Mouse (Mus musculus) yolk sac, embryonic 10.5 days (tissue): ENCODE data around the gene Umad1.

Experiments
- DNase-seq: peaks from one replicate; pipeline ENCODE4 v3.0.0-alpha.2; 2017; ENCODE audit warnings: low spot score

The Umad1 gene

DNA sequence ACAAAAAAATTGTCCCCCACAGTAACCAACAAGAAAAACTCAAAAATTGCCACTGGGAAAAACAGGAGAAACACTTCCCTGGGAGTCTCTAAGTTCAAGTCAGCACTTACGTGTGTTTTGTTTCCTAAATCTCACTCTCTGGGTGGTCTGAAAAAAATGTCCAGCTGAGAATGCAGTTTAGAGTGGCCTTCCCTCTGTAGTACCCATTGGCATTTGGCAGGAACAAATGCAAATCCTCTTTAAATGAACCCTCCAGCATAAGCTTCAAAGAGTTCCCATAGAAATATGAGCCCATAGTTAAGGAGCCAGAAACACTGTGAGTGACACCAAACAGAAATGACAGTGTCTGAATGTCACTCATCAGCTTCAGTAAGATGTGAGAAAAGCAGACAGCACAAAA, 220.1 kb downstream of the Umad1 start:
- no peak for DNase-seq

DNA sequence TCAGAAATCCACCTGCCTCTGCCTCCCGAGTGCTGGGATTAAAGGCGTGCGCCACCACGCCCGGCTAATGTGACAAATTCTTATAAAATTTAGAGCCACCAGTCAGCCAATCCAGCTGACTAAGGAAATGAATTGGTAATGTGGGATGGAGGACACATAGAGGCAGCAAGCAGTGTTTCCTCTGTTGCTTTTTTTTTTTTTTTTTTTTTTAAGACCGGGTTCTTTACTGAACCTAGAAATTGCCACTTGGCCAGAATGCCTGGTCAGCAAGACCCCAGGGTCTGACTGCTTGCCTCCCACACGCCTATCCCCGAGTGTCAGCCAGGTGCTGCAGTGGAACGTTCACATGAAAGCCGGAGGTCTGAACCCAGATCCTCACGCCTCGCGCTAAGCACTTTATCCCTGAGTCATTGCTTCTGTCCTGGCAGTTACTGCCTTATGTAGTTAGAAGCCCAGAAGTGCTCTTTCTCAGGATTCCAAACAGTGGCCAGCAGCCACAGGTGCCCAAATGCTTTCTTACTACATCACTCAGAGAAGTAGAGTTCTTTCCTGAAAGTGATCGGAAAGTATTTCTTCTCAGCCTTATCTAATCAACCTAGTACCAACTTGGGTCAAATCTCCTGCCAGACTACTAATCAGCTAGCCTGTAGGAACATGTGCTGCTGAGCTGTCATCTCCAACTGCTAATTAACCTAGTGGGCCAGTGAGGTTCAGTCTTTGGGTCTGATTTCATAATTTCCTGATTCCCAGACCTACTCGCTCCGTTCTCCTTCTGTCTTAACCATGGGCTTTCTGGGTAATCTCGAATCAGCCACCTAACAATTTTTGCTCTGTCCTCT, 225.6 kb downstream of the Umad1 start:
- no peak for DNase-seq

DNA sequence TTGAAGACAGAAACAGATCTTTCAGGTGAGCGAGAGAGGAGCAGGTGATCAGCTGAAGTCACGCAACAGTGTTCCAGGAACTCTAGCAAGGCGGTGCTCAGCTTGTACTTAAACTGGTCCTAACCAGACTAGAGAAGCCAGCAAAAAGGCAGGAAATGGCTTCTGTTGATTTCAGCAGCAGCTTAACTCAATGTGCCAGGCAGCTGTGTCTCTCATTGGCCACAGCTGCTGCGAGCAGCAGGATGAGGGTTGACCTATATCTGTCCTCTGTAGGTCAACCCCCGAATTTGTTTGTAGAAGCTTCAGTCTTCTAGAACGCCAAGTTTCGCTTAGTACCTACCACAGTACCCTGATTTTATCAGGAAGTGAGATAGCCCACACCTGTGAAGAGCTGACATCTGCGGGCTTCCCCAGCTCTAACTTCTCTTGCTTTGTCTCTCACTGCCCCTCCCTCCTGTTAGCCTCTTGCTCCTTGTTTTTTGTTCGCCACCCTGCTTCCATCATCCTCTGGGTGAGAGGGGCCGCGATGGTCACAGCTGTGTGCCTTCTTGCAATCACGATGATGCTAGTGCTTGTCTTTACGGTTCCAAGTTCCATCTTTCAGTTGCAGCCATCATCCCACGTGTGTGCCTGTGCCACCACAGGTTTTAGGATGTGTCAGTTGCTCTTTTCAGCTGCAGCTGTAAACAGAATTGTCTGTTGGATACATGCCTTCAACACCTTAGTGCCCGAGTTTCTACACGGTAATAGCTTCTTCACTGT, 226.5 kb downstream of the Umad1 start:
- DNase-seq, result no peak

DNA sequence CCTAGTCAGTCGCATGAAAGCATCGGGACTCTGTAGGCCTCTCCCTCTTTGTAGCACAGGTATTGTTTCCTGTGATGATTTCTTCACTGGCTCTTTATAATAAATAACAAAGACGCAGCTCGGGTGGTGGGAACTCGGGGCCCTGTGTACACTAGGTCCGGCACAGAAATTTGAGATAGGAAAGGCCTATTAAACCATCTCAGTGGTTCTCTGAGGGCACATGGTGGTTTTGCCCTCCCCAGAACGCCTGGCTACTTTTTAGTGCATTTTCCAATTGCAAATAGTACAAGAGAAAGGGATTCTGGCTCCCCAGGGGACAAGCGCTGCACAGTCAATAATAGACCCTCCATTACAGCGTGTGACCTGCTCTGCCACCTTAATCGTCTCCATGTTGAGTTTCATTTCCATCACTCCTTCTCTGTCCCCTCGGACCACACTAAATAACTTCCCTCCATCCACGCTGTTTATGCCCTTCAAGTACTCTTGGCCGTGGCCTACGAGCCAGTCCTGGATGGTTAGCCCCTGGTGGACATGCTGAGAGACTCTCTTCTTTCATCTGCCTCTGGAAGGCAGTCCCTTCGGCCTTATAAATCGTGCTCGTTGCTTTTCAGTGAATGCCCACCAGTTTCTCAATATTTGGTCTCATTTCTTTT, 227.4 kb downstream of the Umad1 start:
- no peak for DNase-seq

DNA sequence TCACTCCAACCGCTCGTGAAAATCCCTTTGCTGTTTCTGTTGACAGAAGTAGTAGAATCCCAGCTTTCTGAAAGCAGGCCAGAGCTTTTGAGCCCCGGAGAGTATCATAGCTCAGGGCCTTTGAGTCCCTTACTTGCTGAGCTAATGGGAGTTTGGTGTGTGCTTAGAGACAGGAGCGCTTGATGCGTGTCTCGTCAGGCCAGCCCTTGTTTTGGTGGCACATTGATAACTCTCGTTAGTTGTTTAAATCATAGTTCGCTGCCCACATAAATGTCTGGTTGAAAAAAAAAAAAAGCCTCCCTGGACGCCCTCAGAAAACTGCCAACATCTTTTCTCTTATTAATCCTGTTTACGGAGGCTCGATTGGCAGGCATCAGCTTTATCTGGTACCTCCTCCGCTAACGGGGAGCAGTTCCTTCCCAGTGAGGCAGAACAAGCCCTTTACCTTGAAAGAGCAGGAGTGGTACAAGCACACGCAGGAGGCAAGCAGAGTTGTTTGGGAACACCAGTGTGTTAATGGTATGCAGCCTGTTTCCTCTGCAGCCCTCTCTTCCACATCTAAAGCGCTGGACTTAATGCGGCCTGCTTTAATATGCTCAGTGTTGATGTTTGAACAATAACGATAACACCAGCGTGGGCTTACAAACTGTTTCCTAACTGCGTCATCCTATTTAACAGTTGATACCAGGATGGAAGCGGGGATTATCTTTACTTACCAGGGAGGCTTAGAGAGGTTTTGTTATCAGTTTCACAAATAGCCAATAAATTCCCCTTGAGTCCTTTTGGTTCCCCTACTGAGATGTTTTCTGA, 228.2 kb downstream of the Umad1 start:
- no peak for DNase-seq

DNA sequence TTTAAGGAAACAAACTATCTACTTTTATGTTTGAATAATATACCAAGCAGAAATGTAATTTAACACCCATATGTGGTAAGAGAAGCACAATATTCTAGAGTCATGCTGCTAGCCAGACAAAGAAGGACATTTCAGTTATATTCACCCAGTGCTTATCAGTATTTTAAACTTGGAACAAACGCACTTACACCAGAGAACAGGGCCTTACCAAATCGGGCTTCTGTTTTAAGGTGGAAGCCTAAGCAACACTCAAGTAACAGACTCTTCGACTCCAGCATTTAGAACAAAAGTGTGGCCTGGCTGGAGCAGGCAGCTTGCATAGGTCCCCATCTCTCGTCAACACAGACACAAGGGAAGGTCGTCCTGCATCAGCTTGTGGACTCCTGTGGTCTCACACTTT, 229.2 kb downstream of the Umad1 start:
- DNase-seq, result no peak

DNA sequence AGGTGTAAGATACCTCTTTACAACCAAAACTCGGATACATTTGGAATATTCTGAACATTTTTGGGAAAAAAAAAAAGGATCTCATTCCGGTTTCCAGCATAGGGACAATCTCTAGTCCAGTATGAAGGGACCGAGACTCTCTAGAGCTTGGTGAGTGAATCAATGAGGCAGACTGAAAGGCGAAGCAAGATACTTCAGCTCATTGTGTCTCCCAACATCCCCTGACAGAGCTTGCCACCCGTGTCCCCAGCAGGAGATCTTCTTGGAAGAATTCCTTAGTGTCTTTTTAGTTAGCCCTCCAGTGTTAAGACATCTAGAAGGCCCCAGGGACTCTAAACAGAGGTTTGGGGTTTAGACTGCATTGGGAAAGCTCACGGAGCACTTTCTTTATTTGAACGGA, 230.2 kb downstream of the Umad1 start:
- no peak for DNase-seq

DNA sequence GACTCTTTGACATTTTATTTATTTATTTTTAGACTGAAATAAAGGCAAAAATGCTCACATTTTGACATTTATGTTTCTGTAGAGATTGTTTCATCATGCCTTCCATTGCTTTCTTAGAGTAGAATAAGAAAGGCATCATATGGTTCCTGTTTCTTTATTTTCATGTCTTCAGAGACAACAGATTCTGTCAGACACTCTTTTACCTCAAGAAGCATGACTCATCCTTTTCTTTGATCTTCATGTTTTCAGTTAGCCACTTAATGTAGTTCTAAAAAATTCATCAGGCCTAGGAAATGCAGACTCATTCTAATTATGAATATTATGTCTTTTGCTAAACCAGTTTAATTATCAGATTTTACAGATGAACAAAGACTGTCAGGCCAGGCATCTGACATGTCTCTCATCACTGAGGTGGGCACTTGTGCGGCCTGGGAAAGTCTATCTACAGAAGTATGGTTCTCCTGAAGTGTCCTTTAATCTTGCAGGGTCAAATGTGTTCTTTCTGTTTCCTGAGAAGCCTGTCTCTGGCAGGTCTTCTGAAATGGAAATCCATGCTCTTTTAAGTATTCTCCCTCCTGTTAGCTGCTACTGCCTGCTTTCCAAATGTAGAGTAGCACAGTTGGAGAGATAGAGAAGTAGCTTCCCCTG, 231.0 kb downstream of the Umad1 start:
- DNase-seq, result no peak

DNA sequence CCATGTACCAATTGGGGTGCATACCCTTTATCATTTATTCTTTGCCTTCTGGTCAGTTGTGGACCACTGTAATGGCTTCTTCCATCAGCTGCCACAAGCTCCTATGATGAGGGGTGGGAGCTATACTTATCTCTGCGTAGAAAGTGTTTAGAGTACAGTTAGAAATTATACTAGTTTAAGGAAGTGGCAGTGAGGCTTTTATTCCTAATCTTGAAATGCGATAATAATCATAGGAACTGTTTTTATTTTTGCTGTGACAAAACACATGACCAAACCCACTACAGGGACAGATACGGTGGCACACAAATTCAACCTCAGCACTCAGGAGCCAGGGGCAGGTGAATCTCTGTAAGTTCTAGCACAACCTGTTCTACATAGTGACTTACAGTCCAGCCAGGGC, 233.2 kb downstream of the Umad1 start:
- no peak for DNase-seq

DNA sequence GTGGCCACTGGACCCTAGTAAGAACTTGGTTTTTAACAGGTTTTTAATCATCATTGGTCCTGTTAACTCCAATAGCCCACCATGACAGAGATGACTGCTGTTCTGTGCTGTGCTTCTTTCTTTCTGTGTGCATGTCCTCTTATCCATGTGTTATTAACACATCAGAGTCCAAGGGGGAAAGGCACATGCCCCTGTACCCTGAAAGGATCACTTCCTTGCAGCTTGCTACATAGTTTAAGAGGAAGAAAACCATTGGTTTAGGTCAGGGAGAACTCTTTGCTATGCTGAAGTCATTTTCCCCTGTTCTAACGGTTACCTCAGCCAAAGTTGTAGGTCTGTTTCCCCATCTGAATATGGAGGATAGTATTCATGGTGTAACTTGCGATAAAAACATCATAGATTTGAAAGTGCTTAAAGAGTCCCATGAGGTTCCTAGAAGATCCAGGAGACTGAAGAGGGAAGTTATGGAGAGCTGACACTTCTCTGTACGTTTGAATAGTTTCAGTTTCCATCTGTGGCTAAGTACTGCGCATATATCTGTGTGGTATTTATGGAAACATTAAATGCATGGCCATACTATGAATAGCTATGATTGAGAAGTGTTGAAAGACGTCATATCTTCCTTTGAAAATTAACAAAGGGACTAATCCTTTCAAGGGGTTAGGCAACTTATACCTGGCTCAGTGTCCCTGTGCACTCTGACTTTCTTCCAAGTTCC, 236.2 kb downstream of the Umad1 start:
- no peak for DNase-seq

DNA sequence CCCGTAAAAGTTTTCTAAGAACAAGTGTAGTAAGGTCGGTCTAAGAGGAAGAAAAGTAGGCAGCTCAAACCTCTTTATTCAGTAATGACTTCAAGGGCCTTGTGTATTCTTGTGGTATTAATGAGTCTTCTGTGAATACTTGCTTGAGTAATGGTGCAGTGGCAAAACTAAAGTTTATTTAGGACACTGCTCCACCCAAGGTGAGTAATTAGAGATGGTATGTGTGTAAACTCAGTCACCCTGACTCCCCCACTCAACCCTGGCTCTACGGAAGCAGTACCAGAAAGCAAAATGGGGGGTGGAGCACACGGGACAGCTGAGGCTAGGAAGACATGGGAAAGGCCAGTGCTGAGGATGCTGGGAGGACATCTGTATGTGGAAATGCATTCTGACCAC, 236.7 kb downstream of the Umad1 start:
- no peak for DNase-seq

DNA sequence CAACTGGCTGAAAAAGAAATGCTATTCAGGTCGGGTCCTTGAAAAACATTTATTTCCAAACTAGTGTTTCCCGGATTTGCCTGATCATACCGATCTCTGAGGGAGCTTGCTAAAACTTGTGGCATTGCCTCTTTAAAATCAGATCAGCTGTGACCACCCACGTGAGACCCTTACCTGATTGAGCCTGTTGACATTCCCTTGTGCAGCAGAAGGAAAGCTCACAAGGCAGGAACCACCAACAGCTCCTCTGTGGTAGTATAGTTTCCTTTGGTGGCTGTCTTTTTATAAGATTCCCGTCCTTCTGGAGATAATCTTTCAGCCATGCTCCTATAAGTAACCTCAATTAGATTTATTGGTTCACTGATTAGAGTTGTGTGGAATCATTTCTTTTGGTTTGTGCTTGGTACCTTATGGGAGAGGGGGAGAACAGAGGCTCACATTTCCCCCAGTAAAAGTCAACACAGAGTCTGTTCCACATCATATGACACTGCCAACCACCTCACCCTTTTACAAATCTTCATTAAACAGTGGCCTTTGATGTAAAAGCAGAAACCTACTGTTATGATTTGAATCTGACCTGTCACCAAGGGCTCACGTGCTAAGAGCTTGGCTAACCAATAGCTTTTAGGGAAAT, 238.3 kb downstream of the Umad1 start:
- DNase-seq, result no peak

DNA sequence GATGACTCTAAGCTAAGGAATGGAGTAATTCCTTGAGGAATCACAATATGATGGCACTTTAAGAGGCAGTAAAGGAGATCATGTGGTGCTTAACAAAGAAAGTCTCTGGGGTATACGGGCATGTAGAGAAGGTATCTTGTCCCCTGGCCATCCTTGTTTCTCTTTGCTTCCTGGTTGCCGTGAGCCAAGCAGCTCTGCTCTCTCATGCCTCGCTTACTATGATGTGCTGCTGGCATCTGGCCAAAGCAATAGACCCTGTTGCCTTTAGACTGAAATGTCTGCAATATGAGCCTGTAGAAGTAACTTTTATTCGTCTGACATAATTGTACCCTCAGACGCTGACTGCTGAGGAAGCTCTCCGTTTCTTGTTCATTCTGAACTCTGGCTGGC, 238.8 kb downstream of the Umad1 start:
- no peak for DNase-seq

DNA sequence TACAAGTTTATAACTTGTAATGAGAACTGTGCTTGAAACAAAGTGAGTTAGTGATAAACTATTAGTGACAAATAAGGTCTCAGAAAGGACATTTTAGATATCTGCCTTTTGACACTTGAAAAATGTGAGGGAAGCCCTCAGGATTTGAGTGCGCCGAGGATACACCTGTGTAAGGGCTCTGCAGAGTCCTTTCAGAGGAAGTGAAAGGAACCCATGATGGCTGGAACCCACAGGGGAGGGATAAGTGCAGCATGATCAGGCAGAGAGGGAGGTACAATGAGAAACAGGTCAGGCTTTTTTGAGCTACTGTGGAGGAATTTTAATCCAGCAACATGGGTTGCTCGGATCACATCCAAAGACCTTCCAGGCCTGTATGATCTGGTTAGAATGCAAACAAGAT, 239.9 kb downstream of the Umad1 start:
- DNase-seq, result no peak

DNA sequence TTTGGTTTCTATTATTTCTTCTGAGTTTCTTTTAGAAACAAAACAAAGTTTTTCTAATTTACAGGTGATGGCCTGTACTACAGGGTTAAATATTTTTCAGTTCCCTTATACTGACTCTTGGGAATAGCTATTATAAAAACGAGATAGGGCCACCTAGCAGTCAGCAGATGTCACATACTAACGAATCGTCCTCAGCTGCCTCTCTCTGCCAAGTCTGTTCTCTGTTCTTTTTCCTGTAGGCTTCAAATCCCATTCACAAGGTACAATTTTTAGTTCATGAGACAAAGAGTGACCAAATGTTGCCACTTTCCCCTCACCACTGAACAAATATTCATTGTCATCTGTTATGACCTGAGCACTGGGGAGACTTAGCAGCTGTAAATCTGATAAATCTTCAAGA, 244.9 kb downstream of the Umad1 start:
- no peak for DNase-seq

DNA sequence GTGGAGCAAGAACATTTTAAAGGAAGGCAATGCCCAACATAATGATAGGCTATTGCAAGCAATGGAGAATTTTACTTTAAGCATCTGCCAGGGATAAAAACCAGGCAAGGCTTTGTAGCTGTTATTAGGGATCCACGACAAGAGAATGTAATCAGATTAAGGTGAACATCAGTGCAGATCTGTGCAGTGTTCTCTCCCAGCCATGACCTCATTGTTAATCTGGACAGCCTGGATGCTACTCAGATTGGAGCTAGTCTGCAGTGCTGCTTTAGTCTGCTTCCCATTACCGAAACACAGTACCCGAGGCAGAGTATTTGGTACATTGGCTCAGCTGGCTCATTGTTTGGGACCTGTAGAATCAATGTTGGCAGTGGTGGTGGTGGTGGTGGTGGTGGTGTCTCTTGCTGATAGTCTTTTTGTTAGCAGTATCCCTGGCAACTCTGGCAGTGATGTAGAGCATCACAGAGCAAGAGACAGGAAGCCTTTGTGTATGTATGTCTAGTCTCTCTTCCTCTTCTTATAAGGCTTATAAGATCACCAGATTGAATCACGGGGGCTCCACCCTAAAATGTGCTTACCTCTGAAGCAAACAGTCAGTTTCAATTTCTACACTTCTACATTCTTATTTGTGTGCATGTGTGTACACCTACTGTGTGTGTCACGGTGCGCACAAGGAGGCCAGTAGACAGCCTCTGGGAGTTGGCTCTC, 245.6 kb downstream of the Umad1 start:
- no peak for DNase-seq

DNA sequence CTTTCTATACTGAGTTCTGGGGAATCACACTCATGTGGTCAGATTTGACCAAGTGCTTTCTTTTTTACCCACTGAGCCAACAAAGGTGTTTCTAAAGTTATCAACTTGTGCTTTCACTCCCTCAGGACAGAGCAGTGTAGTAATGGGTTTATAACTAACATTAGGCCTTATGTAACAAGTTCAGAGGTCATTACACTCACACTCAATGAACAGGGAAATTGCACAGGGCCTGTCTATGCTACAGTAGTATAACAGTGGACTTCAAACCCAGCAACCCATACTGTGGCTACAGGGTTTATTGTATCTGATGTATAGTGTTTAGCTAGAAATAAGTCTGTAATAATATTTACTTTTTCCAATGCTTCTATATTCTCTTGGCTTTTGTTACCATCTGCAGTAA, 247.5 kb downstream of the Umad1 start:
- DNase-seq, result no peak
